Mouse (Mus musculus): Measurements from ENCODE around the gene Plscr3. TPM values are rescaled to one million over a fixed set of nuclear protein-coding genes. Genes with fewer than 3 reads are reported as not detected.

The Plscr3 gene
- polyA plus RNA-seq, 1 experiment from 2014 or later, result 65.9 TPM

DNA sequence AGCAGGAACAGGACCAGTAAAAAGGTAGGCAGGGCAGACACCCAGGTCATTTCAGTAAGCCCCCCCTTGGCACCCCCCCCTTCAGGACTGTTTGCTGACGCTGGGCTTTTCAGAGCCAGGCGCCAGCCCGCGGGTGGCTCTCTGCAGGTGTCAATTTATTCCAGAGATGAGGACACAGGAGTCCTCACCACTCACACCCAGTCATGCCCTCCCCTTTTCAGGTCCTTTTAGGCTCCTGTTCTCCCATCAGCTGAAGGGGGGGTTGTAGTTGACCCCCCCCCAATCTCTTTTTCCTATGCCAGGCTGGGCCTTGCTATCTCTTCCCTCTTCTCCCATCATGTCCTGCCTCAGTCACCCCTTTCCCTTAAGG, 10.2 kb upstream of the Plscr3 start:
- 8% methylated on average over 4 of the region's 4 CpGs for WGBS (ENCODE audit: insufficient replicate concordance)
- H3K4me3 ChIP-seq (ENCODE audit: low read depth, low read length), result peak overlapping the region; percentile 70; the same call in 1 of the 2 replicates
- peak overlapping the region; percentile 91 for H3K4me2 ChIP-seq
- H3K27ac ChIP-seq (ENCODE audit: low read depth, low read length), result no peak overlapping the region
- H3K36me3 ChIP-seq (ENCODE audit: control insufficient read depth, insufficient read depth, low read length), result no peaks in the 10 kb centered on the region
- H3K27me3 ChIP-seq (ENCODE audit: control insufficient read depth, insufficient read depth, low read length), result peaks cover 47% of the 10 kb centered on the region
- H3K4me1 ChIP-seq (ENCODE audit: control insufficient read depth, insufficient read depth, low read length), result peaks cover 33% of the 10 kb centered on the region
- H3K9me3 ChIP-seq (replicated peaks; ENCODE audit: control insufficient read depth, low read length), result no peaks in the 10 kb centered on the region
- H3K9ac ChIP-seq (ENCODE audit: low read depth, low read length), result no peak overlapping the region
- no peak for ATAC-seq (replicated peaks; ENCODE audit: insufficient number of reproducible peaks, low FRiP score, low TSS enrichment)

DNA sequence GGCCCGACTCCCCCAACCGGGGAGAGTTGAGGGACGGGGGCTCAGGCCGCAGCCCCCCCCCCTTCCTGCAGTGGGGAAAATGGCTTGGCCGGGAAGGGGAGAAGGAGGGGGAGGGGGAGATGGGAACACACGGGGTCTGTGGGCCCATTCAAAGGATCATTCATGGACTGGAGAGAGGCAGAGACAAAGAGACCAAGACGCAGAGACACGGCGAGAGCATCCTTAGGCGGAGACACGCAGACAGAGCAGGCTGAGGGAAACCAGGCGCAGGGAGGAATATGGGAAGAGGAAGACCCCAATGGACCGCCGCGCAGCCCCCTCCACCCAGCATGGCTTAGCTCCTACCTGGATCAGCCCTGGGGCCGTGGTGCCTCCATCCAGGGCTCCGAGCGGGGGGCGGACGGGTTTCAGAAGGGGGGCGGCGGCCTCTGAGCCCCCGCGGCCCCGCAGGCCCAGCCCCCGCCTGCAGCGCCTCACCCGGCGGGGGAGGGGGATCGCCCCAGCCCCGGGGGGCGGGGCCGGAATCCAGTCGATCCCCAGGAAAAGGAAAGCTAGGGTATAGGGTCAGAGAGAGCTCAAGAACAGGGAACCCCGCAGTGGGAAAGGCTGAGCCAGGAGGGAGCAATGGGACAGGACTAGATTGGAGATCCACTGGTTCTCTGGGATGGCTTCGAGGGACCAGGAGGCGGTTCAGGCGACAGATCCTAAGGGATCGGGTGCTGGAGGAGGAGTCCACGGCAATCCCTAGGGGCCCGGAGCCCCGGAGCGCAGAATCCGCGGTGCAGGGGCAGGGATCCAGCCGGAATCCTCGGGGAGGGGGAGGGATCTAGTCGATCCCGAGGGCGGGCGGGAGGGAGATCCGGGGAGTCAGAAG, 9.2 kb upstream of the Plscr3 start:
- Histone ChIP-seq H3K9me3 (replicated peaks; ENCODE audit: control insufficient read depth, low read length) (no peaks in the 10 kb centered on the region), H3K4me3 (ENCODE audit: low read depth, low read length) (peak overlapping the region; percentile 70), H3K9ac (ENCODE audit: low read depth, low read length) (peak overlapping the region; percentile 78), H3K36me3 (ENCODE audit: control insufficient read depth, insufficient read depth, low read length) (no peaks in the 10 kb centered on the region), H3K4me2 (peak overlapping the region; percentile 91), H3K27ac (ENCODE audit: low read depth, low read length) (0 out of 2 replicates have a peak overlapping the region, but pooled peaks have one; percentile 50), H3K27me3 (ENCODE audit: control insufficient read depth, insufficient read depth, low read length) (peaks cover 47% of the 10 kb centered on the region), H3K4me1 (ENCODE audit: control insufficient read depth, insufficient read depth, low read length) (peaks cover 33% of the 10 kb centered on the region)
- ATAC-seq (replicated peaks; ENCODE audit: insufficient number of reproducible peaks, low FRiP score, low TSS enrichment), result no peak
- 1% methylated on average over 51 of the region's 52 CpGs for WGBS (ENCODE audit: insufficient replicate concordance)

DNA sequence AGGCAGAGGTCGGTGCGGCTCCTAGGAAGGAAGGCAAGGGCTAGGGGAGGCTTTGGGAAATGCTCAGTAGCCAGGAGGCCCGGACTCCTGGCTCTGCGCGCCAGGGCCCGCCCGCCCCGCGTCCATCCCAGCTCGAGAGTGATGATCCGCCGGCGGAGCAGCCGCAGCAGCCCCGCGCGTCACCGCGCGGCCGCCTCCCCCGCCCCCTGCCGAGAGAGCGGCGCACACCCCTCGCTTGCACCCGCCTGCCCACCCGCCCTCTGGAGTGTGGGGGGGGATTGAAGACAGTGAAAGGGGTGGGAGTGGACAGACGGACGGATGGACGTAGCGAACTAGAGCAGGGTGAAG, 8.6 kb upstream of the Plscr3 start, which contains the start of gene Nlgn2:
Gene Nlgn2 (minus strand): TSS at position 181 of the 348 bp plus-strand sequence.
- Histone ChIP-seq H3K4me2 (peak within 1 kb of the TSS; percentile 91), H3K9ac (ENCODE audit: low read depth, low read length) (peak within 1 kb of the TSS; percentile 85), H3K4me1 (ENCODE audit: control insufficient read depth, insufficient read depth, low read length) (peaks cover 33% of the 10 kb centered on the region), H3K4me3 (ENCODE audit: low read depth, low read length) (peak within 1 kb of the TSS; percentile 70), H3K27me3 (ENCODE audit: control insufficient read depth, insufficient read depth, low read length) (peaks cover 45% of the 10 kb centered on the region), H3K36me3 (ENCODE audit: control insufficient read depth, insufficient read depth, low read length) (no peaks in the 10 kb centered on the region), H3K27ac (ENCODE audit: low read depth, low read length) (peak within 1 kb of the TSS; percentile 85), H3K9me3 (replicated peaks; ENCODE audit: control insufficient read depth, low read length) (no peaks in the 10 kb centered on the region)
- ATAC-seq (replicated peaks; ENCODE audit: insufficient number of reproducible peaks, low FRiP score, low TSS enrichment), result peak; percentile 65
- 0% methylated on average over 26 of the region's 32 CpGs for WGBS (ENCODE audit: insufficient replicate concordance)

DNA sequence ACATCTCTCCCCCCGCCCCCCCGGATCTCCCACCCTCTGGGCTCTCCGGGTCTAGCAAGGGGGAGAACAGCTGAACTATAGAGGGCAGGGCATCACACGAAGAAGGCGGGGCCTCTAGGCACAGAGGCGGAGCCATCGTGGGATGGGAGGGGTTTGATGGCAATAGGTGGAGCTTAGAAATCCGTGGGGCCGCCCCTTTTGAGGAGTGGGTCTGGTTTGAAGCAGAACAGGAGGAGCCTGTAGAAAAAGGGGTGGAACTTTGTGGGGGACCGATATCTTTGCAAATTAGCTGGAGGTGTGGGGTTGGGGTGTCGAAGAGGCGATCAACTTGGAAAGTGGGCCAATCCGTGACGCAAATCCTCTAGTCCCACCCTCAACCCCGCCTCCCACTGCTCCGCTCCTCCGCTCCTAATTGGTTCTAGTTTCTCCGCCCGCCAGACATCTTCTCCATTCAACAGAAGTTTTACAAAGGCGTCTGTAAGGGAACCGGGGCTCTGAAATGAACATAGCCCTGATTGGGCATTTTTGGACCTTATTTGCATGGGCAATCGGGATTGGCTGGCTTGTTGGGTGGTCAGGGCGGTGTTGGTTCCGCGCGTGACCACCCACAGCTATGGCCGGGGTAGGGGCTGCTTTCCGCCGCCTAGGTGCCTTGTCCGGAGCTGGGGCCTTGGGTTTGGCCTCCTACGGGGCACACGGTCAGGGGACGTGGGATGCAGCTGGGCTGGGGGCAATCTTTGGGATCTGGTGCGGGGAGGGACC, 8.0 kb upstream of the Plscr3 start, which contains the start of gene Tmem256:
Gene Tmem256 (plus strand): TSS at position 563 of the 762 bp plus-strand sequence.
- ATAC-seq (replicated peaks; ENCODE audit: insufficient number of reproducible peaks, low FRiP score, low TSS enrichment), result peak; percentile 88
- H3K4me2 ChIP-seq, result peak within 1 kb of the TSS; percentile 91
- H3K4me3 ChIP-seq (ENCODE audit: low read depth, low read length), result peak within 1 kb of the TSS; percentile 70
- no peaks in the 10 kb centered on the region for H3K36me3 ChIP-seq (ENCODE audit: control insufficient read depth, insufficient read depth, low read length)
- WGBS (ENCODE audit: insufficient replicate concordance), result under 1% methylated on average over 34 of the region's 34 CpGs
- H3K4me1 ChIP-seq (ENCODE audit: control insufficient read depth, insufficient read depth, low read length), result peaks cover 33% of the 10 kb centered on the region
- H3K9me3 ChIP-seq (replicated peaks; ENCODE audit: control insufficient read depth, low read length), result no peaks in the 10 kb centered on the region
- H3K9ac ChIP-seq (ENCODE audit: low read depth, low read length), result peak within 1 kb of the TSS; percentile 85
- H3K27ac ChIP-seq (ENCODE audit: low read depth, low read length), result peak within 1 kb of the TSS; percentile 85
- H3K27me3 ChIP-seq (ENCODE audit: control insufficient read depth, insufficient read depth, low read length), result peaks cover 40% of the 10 kb centered on the region

DNA sequence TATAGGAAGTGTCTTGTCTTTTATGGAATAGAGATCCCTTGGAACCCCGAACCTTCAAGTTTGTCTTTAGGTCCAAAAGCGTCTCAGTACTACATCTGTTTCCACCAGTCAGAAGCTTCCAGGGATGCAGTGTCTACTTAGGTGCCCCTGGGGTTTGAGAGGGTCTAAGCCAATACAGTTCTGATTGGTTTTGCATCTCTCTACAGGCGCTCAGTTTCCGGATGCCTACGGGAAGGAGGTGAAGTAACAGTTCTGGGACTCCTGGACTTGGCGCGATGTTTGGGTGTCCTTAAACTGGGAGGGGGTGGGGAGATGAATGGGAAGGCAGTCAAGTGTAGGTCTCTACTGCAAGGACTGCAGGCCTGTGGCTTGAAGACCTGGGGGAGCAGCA, 7.5 kb upstream of the Plscr3 start:
- Histone ChIP-seq H3K4me3 (ENCODE audit: low read depth, low read length) (peak overlapping the region; percentile 70), H3K9me3 (replicated peaks; ENCODE audit: control insufficient read depth, low read length) (no peaks in the 10 kb centered on the region), H3K27me3 (ENCODE audit: control insufficient read depth, insufficient read depth, low read length) (peaks cover 34% of the 10 kb centered on the region), H3K4me2 (peak overlapping the region; percentile 91), H3K36me3 (ENCODE audit: control insufficient read depth, insufficient read depth, low read length) (no peaks in the 10 kb centered on the region), H3K9ac (ENCODE audit: low read depth, low read length) (peak overlapping the region; percentile 85), H3K4me1 (ENCODE audit: control insufficient read depth, insufficient read depth, low read length) (peaks cover 28% of the 10 kb centered on the region), H3K27ac (ENCODE audit: low read depth, low read length) (peak overlapping the region; percentile 85)
- ATAC-seq (replicated peaks; ENCODE audit: insufficient number of reproducible peaks, low FRiP score, low TSS enrichment), result no peak
- WGBS (ENCODE audit: insufficient replicate concordance), result 1% methylated on average over 7 of the region's 7 CpGs

DNA sequence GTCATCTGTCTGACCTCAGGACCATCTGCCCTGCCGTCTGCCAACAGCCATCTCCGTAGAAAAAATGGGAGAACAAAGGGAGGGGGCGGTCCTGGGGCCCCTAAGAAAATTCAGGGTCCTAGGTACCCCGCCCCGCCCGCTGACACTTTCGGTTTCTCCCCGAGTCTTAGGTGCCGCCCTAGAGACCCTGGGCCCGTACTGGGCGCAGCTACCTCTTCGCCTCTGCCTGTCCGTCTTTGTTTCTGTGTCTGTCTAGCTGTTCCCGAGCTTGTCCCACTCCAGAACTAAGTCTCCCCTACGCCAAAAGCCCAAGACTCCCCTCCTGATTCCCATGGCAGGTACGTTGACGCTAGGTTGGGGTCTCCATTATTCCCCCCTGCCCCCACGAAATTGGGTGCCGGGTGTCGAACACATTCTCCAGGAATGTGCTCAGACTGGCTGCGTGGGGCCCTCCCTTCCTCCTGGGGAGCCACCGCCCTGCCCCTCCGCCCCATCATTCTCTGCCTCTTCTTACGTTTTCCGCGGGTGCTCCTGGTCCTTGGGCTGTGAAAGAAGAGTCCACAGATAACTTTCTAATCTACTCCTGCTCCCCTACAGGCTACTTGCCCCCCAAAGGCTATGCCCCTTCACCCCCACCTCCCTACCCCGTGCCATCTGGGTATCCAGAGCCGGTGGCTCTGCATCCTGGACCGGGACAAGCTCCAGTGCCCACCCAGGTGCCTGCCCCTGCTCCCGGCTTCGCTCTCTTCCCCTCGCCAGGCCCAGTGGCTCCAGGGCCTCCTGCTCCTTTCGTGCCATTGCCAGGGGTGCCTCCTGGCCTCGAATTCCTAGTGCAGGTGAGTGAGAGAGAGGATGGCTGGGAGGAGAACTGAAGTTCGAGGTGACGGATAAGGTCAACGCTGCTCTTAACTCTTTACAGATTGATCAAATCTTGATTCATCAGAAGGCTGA, 837 bp downstream of the Plscr3 start:
- Histone ChIP-seq H3K27me3 (ENCODE audit: control insufficient read depth, insufficient read depth, low read length) (no peaks in the 10 kb centered on the region), H3K4me2 (peak overlapping the region; percentile 89), H3K4me3 (ENCODE audit: low read depth, low read length) (peak overlapping the region; percentile 74), H3K4me1 (ENCODE audit: control insufficient read depth, insufficient read depth, low read length) (peaks cover 15% of the 10 kb centered on the region), H3K9ac (ENCODE audit: low read depth, low read length) (peak overlapping the region; percentile 92), H3K36me3 (ENCODE audit: control insufficient read depth, insufficient read depth, low read length) (peaks cover 13% of the 10 kb centered on the region; the same call in 1 of the 2 replicates), H3K27ac (ENCODE audit: low read depth, low read length) (peak overlapping the region; percentile 90), H3K9me3 (replicated peaks; ENCODE audit: control insufficient read depth, low read length) (no peaks in the 10 kb centered on the region)
- 12% methylated on average over 37 of the region's 37 CpGs for WGBS (ENCODE audit: insufficient replicate concordance)
- peak; percentile 39 for ATAC-seq (replicated peaks; ENCODE audit: insufficient number of reproducible peaks, low FRiP score, low TSS enrichment)

DNA sequence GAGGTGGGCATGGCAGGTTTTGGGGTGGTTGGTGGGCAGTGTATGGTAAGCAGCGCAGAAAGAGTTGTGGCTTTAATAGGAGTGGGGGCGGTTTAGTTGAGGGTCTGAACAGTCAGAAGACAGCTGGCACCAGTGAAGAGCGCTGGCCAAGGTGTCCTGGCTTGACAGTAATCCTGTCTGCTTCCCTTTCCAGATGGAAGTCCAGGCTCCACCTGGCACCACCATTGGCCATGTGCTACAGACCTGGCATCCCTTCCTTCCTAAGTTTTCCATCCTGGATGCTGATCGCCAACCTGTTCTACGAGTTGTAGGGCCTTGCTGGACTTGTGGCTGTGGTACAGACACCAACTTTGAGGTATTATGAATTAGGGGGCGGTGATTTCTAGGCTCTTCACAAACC, 1.8 kb downstream of the Plscr3 start:
- ATAC-seq (replicated peaks; ENCODE audit: insufficient number of reproducible peaks, low FRiP score, low TSS enrichment), result no peak
- Histone ChIP-seq H3K9ac (ENCODE audit: low read depth, low read length) (no peak overlapping the region), H3K36me3 (ENCODE audit: control insufficient read depth, insufficient read depth, low read length) (peaks cover 13% of the 10 kb centered on the region; the same call in 1 of the 2 replicates), H3K4me2 (peak overlapping the region; percentile 89), H3K4me3 (ENCODE audit: low read depth, low read length) (0 out of 2 replicates have a peak overlapping the region, but pooled peaks have one; percentile 74), H3K27me3 (ENCODE audit: control insufficient read depth, insufficient read depth, low read length) (no peaks in the 10 kb centered on the region), H3K4me1 (ENCODE audit: control insufficient read depth, insufficient read depth, low read length) (peaks cover 15% of the 10 kb centered on the region), H3K27ac (ENCODE audit: low read depth, low read length) (no peak overlapping the region), H3K9me3 (replicated peaks; ENCODE audit: control insufficient read depth, low read length) (no peaks in the 10 kb centered on the region)
- WGBS (ENCODE audit: insufficient replicate concordance), result 96% methylated on average over 6 of the region's 6 CpGs

DNA sequence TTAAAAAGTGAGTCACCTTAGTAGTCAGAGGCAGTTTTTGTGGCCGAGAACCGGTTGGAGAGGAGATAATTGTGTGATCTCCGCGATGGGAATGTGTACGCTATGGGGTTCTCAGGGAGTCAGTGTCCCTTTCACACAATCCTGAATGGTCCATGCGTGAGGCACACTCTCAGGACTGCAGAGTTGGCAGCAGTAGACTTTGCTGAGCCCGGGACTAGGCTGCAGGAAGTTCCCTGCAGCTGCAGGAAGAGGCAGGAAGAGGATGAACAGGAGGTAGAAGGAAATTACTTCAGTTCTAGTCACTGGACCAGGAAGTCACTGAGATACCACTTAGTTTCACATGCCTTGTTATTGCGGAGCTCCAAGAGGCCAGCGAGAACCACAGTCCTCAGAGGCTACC, 3.0 kb downstream of the Plscr3 start:
- Histone ChIP-seq H3K4me2 (no peak overlapping the region; the same call in 1 of the 2 replicates), H3K27ac (ENCODE audit: low read depth, low read length) (no peak overlapping the region), H3K9me3 (replicated peaks; ENCODE audit: control insufficient read depth, low read length) (no peaks in the 10 kb centered on the region), H3K27me3 (ENCODE audit: control insufficient read depth, insufficient read depth, low read length) (no peaks in the 10 kb centered on the region), H3K9ac (ENCODE audit: low read depth, low read length) (no peak overlapping the region), H3K4me1 (ENCODE audit: control insufficient read depth, insufficient read depth, low read length) (peaks cover 15% of the 10 kb centered on the region), H3K4me3 (ENCODE audit: low read depth, low read length) (no peak overlapping the region), H3K36me3 (ENCODE audit: control insufficient read depth, insufficient read depth, low read length) (peaks cover 13% of the 10 kb centered on the region; the same call in 1 of the 2 replicates)
- WGBS (ENCODE audit: insufficient replicate concordance), result 79% methylated on average over 9 of the region's 9 CpGs
- ATAC-seq (replicated peaks; ENCODE audit: insufficient number of reproducible peaks, low FRiP score, low TSS enrichment), result no peak
